Mouse (Mus musculus) embryonic facial prominence, embryonic 11.5 days (tissue): ENCODE data around the gene Got1. TPM values are rescaled to one million over a fixed set of nuclear protein-coding genes. Genes with fewer than 3 reads are reported as not detected.
"Not testable (repeated sequence)": the region's sequence is repeated elsewhere in the genome, so short reads cannot be mapped to it uniquely, and the experiment has no call there.

Experiments used
- ATAC-seq: fragments of 200-750 bp; cut with Nextera tagmentation; replicated peaks from 2 replicates; pipeline ENCODE4 v1.8.0; 2017; ENCODE audit warnings: low read depth; ENCODE audit not compliant: insufficient number of reproducible peaks, low FRiP score, low TSS enrichment
- DNase-seq: peaks from one replicate; pipeline ENCODE4 v3.0.0-alpha.2; 2015; ENCODE audit warnings: low spot score
- H3K27ac ChIP-seq: fragments of 300-500 bp; sonication (generic); replicated peaks from 2 replicates; pipeline ENCODE4 v1.5.1; 2014; ENCODE audit warnings: mild to moderate bottlenecking, low read depth, low read length, control low read depth
- H3K27me3 ChIP-seq: fragments of 300-500 bp; sonication (generic); 2 replicates; pipeline ENCODE4 v1.6.1; 2014; ENCODE audit warnings: mild to moderate bottlenecking, low read length, moderate library complexity, mixed read lengths; ENCODE audit not compliant: control insufficient read depth, insufficient read depth
- H3K36me3 ChIP-seq: fragments of 300-500 bp; sonication (generic); replicated peaks from 2 replicates; pipeline ENCODE4 v1.6.1; 2014; ENCODE audit warnings: low read depth, mild to moderate bottlenecking, low read length, moderate library complexity, mixed read lengths; ENCODE audit not compliant: control insufficient read depth, insufficient read depth
- H3K4me1 ChIP-seq: fragments of 300-500 bp; sonication (generic); 2 replicates; pipeline ENCODE4 v1.6.1; 2014; ENCODE audit warnings: low read length, mixed read lengths; ENCODE audit not compliant: control insufficient read depth, insufficient read depth
- H3K4me2 ChIP-seq: fragments of 300-500 bp; sonication (generic); 2 replicates; pipeline ENCODE4 v1.6.1; 2014; ENCODE audit warnings: low read depth, mild to moderate bottlenecking, control low read depth, low read length, moderate library complexity
- H3K4me3 ChIP-seq: fragments of 300-500 bp; sonication (generic); 2 replicates; pipeline ENCODE4 v1.5.1; 2014; ENCODE audit warnings: low read depth, low read length, control low read depth
- H3K9ac ChIP-seq: fragments of 300-500 bp; sonication (generic); replicated peaks from 2 replicates; pipeline ENCODE4 v1.6.1; 2014; ENCODE audit warnings: mild to moderate bottlenecking, control low read depth, low read length
- H3K9me3 ChIP-seq: fragments of 300-500 bp; sonication (generic); replicated peaks from 2 replicates; pipeline ENCODE4 v1.6.1; 2016; ENCODE audit warnings: mild to moderate bottlenecking, low read length, inconsistent platforms, mixed read lengths; ENCODE audit not compliant: control insufficient read depth
- WGBS: fragments of 180-500 bp; shearing (Covaris S2); extraction: QIAGEN DNeasy Blood & Tissue Kit; methylation state at CpG from one replicate; pipeline ENCODE4 v1.1.7; 2014; 5-methylcytosine and 5-hydroxymethylcytosine counted together
- polyA plus RNA-seq: library from polyadenylated mRNA; unstranded; fragments of >200 nt; fragmentation: Nextera tagmentation; extraction: Ambion mirVana; gene quantifications from 2 replicates; pipeline ENCODE4 v1.2.1, GENCODE M21; 2014

Got1 gene
- polyA plus RNA-seq, 1 experiment from 2014 or later, result 46.3 TPM

DNA sequence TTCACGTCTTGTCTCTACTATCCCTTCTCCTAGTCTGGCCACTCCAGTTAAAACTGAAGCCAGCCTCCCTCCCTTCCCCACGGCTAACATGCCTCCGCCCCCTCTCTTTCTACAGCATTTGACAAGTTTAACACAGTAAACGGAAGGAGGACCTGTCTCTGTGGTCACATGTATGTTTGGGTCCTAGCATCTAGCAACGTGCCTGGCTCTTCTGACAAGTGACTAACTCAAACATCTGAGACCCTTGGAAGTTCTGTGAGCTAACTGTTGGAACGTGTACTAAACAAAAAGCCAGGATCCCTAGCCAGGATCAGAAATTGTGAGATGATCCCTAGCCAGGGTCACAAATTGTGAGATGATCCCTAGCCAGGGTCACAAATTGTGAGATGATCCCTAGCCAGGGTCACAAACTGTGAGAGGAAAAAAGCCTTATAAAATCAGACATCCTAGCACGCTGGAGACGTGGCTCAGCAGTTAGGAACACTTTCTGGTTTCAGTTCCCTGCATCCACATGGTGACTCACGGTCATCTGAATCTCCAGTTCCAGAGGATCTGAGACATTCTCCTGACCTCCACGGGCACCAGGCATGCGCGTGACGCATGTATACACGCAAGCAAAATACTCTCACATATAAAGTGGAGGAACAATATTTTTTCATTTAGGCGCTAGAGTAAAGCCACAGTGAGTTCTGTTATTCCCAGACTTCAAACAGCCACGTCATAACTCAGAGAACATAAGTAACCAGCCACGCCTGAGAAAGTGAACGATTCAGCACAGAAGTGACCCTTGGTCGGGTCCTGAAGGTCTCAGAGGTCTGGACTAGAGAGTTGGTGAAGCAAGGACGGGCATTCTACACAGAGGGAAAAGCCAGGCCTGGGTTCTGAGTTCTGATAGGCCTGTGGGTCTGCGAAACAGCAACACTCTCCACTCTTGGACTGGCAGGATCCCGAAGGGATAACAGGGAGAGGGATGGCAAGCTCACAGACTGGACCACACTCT is 12.5 kb downstream of the Got1 start:
- DNase-seq, result no peak
- WGBS, result 82% methylated on average over 22 of the region's 22 CpGs

DNA sequence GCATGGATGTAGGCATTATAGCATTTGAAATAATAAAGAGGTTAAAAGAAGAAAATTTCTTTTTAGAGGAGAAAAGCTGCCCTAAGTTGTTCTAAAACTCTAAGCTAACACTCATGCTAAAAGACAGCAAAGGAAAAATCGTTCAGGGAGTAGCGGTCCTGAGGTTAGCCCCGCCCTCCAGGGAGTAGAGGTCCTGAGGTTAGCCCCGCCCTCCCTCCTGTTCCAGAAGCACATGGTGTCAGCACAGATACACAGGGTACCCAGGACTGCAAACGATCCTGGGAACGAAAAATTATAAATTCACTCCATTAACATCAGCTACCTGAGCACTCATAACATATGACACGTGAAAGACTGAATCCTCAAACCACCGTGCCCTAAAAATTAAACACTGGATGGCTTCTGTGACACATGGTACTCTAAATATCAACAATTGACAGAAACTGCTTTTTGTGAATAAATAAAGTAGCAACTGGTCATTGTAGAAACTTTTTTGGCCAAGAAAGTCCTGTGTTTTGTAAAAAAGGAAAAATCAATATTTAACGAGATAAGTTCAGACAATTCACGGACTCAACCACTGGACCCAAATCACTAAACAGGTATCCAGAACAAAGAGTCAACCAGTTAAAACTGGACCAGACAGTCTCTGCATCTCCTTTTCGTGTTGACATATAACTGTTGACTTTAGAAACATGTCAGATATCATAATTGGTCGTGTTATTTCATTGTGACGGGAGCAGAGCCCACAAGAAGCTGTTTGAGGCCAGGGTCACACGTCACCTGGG is 13.8 kb downstream of the Got1 start:
- H3K4me3 ChIP-seq, result no peak overlapping the region
- H3K9me3 ChIP-seq, result no peaks in the 10 kb centered on the region
- H3K4me1 ChIP-seq, result no peaks in the 10 kb centered on the region
- H3K9ac ChIP-seq, result no peak overlapping the region
- no peak for DNase-seq
- H3K27me3 ChIP-seq, result no peaks in the 10 kb centered on the region
- H3K36me3 ChIP-seq, result 0 out of 2 replicates have a peak, but pooled peaks cover 3% of the 10 kb centered on the region
- no peak overlapping the region for H3K4me2 ChIP-seq
- H3K27ac ChIP-seq, result no peak overlapping the region
- ATAC-seq, result no peak
- 89% methylated on average over 14 of the region's 14 CpGs for WGBS

More for the DNA sequence above, 12.5 kb downstream of the Got1 start:
- Histone ChIP-seq H3K9me3 (no peaks in the 10 kb centered on the region), H3K36me3 (0 out of 2 replicates have a peak, but pooled peaks cover 3% of the 10 kb centered on the region), H3K27me3 (no peaks in the 10 kb centered on the region), H3K4me1 (no peaks in the 10 kb centered on the region), H3K27ac (no peak overlapping the region), H3K4me3 (no peak overlapping the region), H3K9ac (no peak overlapping the region), H3K4me2 (no peak overlapping the region)
- ATAC-seq, result no peak

DNA sequence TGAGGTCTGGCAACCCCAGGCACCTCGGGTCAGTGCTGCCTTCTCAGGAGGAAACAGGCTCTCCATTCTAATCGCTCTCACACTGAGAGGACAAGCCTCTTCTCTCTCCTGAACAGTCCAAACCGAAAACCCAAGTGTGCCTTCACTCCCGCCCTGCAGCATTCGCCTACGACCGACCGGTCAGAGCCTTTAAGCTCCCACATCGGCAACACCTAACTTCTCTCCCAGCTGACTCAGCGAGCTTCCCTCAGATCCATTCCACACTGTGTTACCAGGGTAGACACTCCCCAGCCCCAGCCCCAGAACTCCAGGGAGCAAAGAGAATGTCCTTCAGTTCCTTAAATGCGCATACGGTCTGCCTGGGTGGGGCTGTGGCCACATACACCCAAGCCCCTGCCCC is 19.0 kb downstream of the Got1 start:
- Histone ChIP-seq H3K4me1 (no peaks in the 10 kb centered on the region), H3K36me3 (peaks cover 3% of the 10 kb centered on the region), H3K27ac (no peak overlapping the region), H3K4me2 (no peak overlapping the region), H3K4me3 (no peak overlapping the region), H3K9me3 (no peaks in the 10 kb centered on the region), H3K27me3 (no peaks in the 10 kb centered on the region), H3K9ac (no peak overlapping the region)
- no peak for ATAC-seq
- 90% methylated on average over 12 of the region's 12 CpGs for WGBS
- DNase-seq, result no peak

GRCm38 (mm10) chr19:43503593-43503992 is 20.8 kb downstream of the Got1 start:
- not testable (repeated sequence) for H3K9ac ChIP-seq, ATAC-seq, H3K9me3 ChIP-seq, DNase-seq, H3K36me3 ChIP-seq, H3K27ac ChIP-seq, H3K4me2 ChIP-seq, H3K27me3 ChIP-seq, H3K4me3 ChIP-seq, H3K4me1 ChIP-seq
- 97% methylated on average over 7 of the region's 9 CpGs for WGBS

DNA sequence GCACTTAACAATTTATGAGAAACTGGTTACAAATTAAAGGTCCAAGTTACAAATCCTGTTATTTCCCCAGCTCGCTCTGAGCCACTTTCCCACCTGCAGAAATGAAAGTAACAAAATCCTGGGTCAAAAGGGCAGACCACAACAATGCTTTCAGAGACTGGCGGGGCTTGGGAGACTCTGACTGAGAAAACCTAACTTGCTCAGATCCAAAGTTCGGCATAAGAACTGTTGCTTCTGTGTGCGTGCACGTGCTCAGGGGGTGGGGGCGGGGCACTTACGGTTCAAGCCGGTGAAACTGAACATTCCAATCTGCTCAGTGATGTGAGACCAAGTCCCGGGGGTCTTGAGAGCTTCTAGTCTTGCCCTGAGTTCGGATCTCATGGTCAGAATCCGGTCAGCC is 21.8 kb downstream of the Got1 start:
- H3K4me2 ChIP-seq, result no peak overlapping the region
- no peak for DNase-seq
- H3K27ac ChIP-seq, result no peak overlapping the region
- H3K9me3 ChIP-seq, result no peaks in the 10 kb centered on the region
- ATAC-seq, result no peak
- no peak overlapping the region for H3K9ac ChIP-seq
- H3K27me3 ChIP-seq, result no peaks in the 10 kb centered on the region
- no peak overlapping the region for H3K4me3 ChIP-seq
- WGBS, result 74% methylated on average over 11 of the region's 11 CpGs
- H3K36me3 ChIP-seq, result peaks cover 3% of the 10 kb centered on the region
- no peaks in the 10 kb centered on the region for H3K4me1 ChIP-seq

DNA sequence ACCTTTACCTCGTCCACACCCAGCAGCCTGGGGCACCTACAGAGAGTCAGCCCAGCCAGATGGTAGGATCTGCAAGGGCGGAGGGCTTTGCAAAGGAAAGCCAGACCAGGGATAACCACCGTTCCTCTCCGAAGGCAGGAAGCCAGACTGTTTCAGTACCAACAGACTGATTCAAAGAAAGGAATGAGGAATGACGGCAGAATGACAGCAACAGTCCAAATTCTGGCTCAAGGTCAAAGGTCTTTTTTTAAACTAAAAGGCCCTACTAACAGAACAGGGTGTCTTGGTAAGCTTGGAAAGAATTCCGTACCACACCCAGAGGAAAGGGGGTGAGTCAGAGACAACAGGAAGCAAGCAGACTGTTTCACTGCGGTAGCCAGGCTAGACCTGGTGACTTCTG is 25.5 kb downstream of the Got1 start:
- DNase-seq (no peak), ATAC-seq (no peak)
- Histone ChIP-seq H3K9me3 (no peaks in the 10 kb centered on the region), H3K9ac (no peak overlapping the region), H3K27me3 (no peaks in the 10 kb centered on the region), H3K36me3 (peaks cover under 1% of the 10 kb centered on the region), H3K4me2 (no peak overlapping the region), H3K4me1 (no peaks in the 10 kb centered on the region), H3K27ac (no peak overlapping the region), H3K4me3 (no peak overlapping the region)
- 85% methylated on average over 7 of the region's 7 CpGs for WGBS

DNA sequence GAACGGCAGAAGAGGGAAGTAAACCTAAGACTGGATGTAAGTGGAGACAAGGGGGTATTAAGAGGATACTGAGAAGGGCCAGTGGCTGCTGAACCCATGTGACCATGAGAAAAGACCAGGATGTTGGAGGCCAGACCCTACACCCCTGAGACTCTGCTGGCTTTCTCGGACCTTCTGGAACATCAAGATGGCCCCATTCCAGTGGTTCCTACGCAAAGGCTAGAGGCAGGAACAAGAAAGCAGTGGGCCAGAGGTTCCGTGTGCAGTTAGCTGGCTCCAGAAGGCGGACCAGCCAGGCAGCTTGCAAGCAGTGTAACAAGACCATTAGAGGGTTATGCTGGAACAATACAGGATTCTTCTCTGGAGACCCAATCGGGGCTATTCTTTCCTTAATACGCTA is 27.0 kb downstream of the Got1 start:
- H3K9ac ChIP-seq, result no peak overlapping the region
- DNase-seq (no peak), ATAC-seq (no peak)
- no peak overlapping the region for H3K4me3 ChIP-seq
- no peaks in the 10 kb centered on the region for H3K4me1 ChIP-seq
- H3K27ac ChIP-seq, result no peak overlapping the region
- H3K4me2 ChIP-seq, result no peak overlapping the region
- WGBS, result 92% methylated on average over 7 of the region's 7 CpGs
- H3K27me3 ChIP-seq, result no peaks in the 10 kb centered on the region
- no peaks in the 10 kb centered on the region for H3K9me3 ChIP-seq
- H3K36me3 ChIP-seq, result no peaks in the 10 kb centered on the region

DNA sequence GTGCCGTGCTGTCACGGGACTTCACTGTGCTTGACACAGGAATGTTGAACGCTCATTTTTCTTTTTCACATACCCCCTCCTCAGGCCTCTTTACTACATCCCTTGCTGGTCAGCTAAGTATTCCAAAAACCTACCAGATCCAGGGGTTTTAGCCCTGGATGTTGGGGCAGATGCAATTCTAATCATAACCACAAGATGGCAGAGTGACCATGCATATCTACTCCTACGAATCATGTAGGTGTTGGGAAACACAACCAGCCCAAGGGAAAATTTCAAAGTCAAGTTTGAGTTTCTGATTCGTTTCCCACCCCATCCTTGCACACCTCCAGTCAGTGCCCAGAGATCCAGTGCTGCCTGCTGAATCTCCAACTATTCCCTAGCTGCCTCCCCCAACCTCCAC is 28.6 kb downstream of the Got1 start:
- ATAC-seq, result no peak

More for the DNA sequence above, 28.6 kb downstream of the Got1 start:
- no peaks in the 10 kb centered on the region for H3K36me3 ChIP-seq
- no peak overlapping the region for H3K4me2 ChIP-seq
- 19% methylated on average over 5 of the region's 5 CpGs for WGBS
- H3K4me3 ChIP-seq, result no peak overlapping the region
- no peaks in the 10 kb centered on the region for H3K9me3 ChIP-seq
- H3K9ac ChIP-seq, result no peak overlapping the region
- DNase-seq, result peak; percentile 87
- no peak overlapping the region for H3K27ac ChIP-seq
- no peaks in the 10 kb centered on the region for H3K27me3 ChIP-seq
- no peaks in the 10 kb centered on the region for H3K4me1 ChIP-seq
